Mouse (Mus musculus) adrenal gland, postnatal 25 days (tissue): ENCODE data around the gene Rreb1. TPM values are rescaled to one million over a fixed set of nuclear protein-coding genes. Genes with fewer than 3 reads are reported as not detected.
A peak's percentile ranks its signal among the peaks of the same experiment; 100 is the strongest.

ENCODE experiments used
- DNase-seq: peaks from one replicate; pipeline ENCODE4 v3.0.0; 2021; ENCODE audit warnings: mixed read lengths
- total RNA-seq: library from RNA; stranded (reverse); gene quantifications from 2 replicates; pipeline ENCODE4 v1.2.3, GENCODE M21; 2021

Gene Rreb1
- total RNA-seq, 1 experiment from 2014 or later: 87.2 TPM

GRCm38 (mm10) chr13:37980346-37980745 is 202.1 kb downstream of the Rreb1 start:
- DNase-seq: no peak

- no peak for DNase-seq
Observed at GRCm38 (mm10) chr13:37981063-37981462, 202.9 kb downstream of the Rreb1 start.

GRCm38 (mm10) chr13:37986166-37986565 is 208.0 kb downstream of the Rreb1 start:
- DNase-seq: no peak

GRCm38 (mm10) chr13:37989701-37990100 is 211.5 kb downstream of the Rreb1 start:
- no peak for DNase-seq

GRCm38 (mm10) chr13:37992638-37993371 is 214.6 kb downstream of the Rreb1 start:
- DNase-seq: no peak

GRCm38 (mm10) chr13:37993376-37993703 is 215.1 kb downstream of the Rreb1 start:
- no peak for DNase-seq

- peak; percentile 98 for DNase-seq
Observed at GRCm38 (mm10) chr13:37993704-37994404, 215.7 kb downstream of the Rreb1 start, which contains the start of gene Ssr1. Gene Ssr1 (minus strand): TSS chr13:37994217.

- no peak for DNase-seq
Observed at GRCm38 (mm10) chr13:37994405-37994749, 216.2 kb downstream of the Rreb1 start.

- no peak for DNase-seq
Observed at GRCm38 (mm10) chr13:37999713-38000112, 221.5 kb downstream of the Rreb1 start.

Other genes starting within 250 kb of the Rreb1 start
- gene Ssr1, start 215.8 kb downstream of the Rreb1 start, total RNA-seq: 90.3 and 126 TPM in 2 replicates